Mouse (Mus musculus): ENCODE results near the gene Ddi1.
"Not testable (repeated sequence)": the region's sequence is repeated elsewhere in the genome, so short reads cannot be mapped to it uniquely, and the experiment has no call there.

Ddi1 gene

DNA sequence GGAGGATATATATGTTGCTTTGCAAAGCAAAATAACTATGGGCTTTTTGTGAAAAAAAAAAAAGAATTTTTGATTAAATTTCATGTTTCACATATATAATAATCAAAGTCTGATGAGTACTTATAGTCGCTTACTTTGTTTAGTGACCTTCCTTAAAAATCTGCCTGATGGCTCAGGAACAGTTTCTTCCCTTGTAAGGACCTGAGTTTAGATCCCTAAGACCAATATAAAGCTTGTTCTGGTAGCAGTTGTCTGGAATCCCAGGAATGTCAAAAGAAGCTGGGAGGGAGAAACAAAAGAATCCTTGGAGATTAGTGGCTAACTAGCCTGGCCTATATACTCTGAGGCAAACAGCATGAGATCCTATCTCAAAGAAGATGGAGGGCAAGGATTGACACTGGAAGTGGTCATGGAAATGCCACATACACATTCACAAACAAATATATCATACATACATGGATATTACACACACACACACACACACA is at the start of gene Ddi1:
Gene Ddi1, minus strand, starts transcription at position 51 of the 485 bp plus-strand sequence.
- no peak for DNase-seq (ENCODE audit: low read depth, low spot score)

DNA sequence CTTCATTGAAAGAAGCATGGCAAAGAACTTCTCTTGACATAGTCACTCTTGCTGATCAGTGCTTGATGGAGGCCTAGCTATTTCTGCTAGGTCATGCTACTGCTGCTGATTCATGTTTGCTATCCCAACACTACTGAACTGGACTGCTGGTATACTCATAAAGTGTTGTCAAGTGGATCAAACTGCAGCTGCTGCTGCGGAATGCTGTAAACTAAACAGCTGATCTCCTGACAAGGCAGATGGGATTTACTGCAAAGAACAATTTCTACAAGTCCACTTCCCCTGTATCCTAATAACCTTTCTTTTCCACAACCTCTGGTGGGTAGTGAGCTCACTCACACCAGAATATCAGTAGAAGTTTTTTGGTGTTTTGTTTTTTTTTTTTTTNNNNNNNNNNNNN is 47.5 kb upstream of the Ddi1 start:
- no peak for DNase-seq (ENCODE audit: low read depth, low spot score)

DNA sequence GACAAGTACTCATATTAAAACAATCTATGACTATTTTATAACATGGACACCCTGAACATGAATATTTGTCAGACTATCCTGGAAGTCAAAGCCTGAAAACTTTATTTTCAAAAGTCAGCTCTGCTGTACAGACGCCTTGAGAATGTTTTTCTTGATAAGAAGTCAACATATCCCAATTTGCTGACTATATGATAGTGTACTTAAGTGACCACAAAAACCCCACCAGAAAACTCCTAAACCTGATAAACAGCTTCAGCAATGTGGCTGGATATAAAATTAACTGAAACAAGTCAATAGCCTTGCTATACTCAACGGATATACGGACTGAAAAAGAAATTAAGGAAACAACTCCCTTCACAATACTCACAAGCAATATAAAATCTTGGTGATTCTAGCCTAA is 36.2 kb upstream of the Ddi1 start:
- DNase-seq (ENCODE audit: low read depth, low spot score), result no peak

DNA sequence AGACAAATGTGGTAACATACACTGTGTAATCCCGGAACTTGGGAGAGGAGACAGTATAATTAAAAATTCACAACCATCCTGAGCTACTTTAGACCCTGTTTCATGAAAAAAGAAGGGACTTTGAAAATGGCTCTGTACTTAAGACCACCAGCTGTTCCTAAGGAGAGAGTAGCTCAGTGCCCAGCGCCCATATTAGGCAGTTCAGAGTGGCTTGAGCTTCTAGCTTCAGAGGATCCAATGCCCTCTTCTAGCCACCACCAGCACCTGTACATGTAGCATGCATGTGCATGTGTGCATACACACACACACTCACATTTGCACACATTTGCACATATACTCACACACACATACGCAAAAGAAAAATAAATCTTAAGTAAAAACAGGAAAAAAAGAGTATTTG is 34.9 kb upstream of the Ddi1 start:
- no peak for DNase-seq (ENCODE audit: low read depth, low spot score)

DNA sequence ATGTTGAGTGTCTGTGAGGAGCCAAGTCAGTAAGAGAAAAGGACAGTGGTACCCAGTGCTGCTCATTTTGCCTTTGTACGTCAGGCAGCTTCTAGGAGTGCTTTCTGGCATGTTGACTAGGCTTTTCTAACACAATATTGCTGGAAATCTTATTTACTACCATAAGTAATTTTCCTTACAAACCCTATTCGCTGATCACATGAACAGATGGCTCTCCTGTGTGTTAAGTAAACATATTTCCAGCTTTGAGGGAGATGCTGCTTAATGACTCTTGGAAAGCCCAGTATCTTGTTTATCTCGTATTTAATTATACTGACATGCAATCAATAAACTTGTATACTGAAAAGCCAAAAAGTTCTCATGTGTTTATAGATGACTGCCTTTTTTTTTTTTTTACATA is 32.4 kb upstream of the Ddi1 start:
- DNase-seq (ENCODE audit: low read depth, low spot score), result no peak

DNA sequence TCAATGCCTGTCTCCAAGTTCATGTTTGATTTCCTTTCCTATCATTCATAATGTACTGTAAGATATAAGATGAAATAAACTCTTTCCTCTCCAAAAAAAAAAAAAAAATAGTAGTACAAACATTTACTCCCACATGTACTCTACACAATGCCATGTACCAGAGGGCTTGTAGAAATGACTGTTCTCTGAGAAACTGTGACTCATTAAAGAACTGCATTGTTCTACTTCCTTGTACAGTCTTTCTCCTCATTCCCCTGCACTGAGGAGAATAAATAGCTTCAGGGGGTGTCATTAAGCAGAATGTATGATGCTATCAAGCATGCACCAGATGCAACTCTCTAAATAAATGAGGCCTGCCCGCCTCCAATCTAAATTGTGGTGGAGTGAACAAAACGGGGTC is 28.9 kb upstream of the Ddi1 start:
- no peak for DNase-seq (ENCODE audit: low read depth, low spot score)

DNA sequence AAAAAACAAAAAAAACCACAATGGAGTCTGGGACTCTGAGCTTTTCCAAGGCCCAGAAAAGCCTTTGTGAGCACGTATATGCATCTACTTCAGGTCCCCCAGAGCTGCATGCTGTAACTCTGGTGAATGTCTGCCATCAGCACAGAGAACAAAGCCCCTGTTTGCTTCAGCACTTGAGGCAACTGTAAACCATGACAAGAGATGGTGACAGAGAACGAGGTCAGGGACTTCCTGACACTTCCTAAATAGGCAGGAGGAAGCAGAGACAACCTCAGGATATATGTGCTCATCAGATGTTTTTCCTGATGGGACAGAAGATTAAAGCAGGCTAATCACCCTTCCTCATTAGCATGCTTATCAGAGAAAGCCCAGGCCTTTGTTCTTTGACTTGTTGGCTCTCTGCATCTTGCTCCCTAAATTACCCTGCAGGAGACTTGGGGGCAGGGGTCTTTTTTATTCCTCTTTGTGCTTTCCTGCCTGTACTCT is 19.6 kb upstream of the Ddi1 start:
- no peak for DNase-seq (ENCODE audit: low read depth, low spot score)

DNA sequence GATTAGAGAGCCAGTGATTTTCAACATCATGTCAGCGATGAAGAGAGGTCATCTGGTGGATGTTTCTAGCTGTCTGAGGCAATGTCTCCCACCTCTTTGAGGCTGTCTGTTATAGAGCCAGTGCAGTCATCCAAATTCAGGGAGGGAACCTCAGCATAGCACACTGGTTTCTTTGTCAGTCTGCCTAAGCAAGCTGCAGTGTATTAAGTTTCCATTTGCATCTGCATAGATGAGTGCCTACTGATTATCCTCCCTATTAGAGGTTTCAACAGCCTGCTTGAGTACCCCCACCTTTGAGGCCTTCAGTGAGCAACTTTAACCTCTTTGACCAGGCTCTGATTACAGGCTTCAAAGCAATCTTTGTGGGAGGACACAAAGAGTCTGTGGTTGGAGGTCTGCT is 17.1 kb upstream of the Ddi1 start:
- DNase-seq (ENCODE audit: low read depth, low spot score), result no peak

DNA sequence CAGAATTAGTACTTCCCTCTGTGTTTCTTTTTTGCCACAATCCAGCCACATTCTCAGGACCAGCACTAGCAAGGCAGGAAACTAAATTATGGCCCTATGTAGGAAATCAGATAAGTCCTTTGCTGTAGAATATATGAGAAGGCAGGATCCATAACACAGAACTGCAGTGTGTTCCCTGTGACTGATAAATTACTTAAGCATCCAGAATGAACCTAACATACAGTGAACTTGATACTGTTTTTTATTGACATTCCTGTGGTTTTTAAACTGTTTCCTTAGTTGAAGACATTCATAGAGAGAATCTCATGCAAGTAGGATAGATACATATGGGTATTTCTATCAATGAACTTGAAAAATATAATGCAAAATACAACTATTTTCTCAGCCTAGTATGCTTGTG is 7.9 kb upstream of the Ddi1 start:
- no peak for DNase-seq (ENCODE audit: low read depth, low spot score)

DNA sequence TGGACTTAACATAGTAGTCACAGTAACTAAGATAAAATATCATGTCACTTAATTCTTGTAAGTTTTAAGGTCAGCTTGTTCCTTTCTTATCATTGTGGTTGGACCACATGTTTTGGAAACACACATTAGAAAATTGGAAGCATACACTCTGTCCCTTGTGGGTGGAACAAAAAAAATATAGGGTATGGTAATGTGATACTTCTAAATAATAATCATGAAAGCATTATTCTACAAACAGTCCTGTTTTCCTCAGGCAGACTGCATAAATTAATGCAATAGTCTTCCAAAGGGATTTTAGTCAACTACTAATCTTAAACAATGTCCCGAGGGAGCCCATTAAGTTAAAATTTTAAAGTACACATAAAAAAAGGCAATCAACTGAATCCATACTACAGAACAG is 6.7 kb upstream of the Ddi1 start:
- DNase-seq (ENCODE audit: low read depth, low spot score), result no peak

DNA sequence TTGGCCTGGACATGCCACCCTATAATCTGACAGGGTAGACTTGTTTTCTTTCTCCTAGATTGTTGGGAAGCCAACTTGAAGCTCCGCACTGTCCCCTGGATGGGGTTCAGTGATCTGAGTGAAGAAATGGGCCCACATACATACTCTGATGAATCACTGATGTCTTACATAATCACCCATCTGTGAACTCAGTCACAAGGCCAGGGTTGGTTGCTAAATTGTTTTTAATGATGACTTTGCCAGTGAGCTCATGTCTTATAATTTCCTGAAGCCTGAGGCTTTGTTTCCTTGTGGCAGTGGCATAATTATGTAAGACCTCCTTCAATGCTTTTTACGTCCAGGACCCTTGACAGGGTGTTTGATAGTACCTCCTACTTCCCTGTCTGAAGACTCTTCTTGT is 4.8 kb downstream of the Ddi1 start:
- no peak for DNase-seq (ENCODE audit: low read depth, low spot score)

DNA sequence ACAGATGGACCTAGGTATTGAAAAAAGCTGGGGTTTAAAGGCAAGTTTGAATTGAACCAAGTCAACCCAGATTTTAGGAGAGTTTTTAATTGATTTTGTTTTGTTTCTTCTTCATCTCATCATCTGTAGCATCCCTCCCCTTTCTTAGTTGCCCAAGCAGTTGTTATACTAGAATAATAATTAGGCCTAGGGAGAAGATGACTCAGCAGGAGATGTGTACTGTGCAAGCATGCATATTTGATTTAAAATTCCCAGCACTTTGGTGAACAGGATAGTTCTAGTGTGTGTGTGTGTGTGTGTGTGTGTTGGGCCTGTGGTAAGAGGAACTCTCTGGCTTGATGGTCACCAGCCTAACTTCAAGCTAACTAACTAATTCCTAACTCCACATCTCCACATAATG is 12.6 kb downstream of the Ddi1 start:
- DNase-seq (ENCODE audit: low read depth, low spot score), result no peak

DNA sequence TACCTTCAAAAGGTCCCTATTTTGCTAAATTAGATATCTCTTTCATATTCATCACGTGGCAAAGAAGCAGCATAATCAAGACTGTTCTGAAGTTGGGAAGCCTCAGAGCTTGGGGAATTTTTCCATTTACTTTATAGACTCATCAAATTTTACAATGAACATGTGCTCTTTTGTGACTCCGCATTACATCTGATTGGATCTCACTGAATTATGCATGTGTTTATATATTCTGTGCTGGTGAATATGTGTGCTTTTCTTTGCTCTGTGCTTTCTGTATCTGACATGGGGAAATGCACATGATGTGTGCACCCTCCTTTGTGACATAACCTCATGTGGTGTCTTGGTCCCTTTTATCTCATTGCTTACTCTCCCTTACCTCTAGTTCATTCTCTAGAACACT is 17.7 kb downstream of the Ddi1 start:
- no peak for DNase-seq (ENCODE audit: low read depth, low spot score)

DNA sequence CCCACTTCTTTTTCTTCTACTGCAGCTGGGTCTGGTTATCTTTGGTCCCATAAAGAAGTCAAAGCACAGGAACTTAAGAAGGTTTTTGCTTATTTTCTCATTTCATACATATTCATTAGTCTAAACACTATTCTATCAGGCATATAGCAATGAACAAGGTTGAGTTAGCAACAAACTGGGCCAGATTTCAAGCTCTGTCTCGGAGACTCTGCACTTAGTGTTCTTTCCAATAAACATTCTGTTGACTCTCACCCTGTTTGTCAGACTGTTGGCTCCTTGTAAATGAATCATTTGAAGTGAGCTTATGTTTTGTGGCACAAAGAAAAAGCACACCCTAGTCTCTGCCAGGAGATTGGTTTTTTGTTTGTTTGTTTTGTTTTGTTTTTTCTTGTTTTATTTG is 19.3 kb downstream of the Ddi1 start:
- no peak for DNase-seq (ENCODE audit: low read depth, low spot score)

DNA sequence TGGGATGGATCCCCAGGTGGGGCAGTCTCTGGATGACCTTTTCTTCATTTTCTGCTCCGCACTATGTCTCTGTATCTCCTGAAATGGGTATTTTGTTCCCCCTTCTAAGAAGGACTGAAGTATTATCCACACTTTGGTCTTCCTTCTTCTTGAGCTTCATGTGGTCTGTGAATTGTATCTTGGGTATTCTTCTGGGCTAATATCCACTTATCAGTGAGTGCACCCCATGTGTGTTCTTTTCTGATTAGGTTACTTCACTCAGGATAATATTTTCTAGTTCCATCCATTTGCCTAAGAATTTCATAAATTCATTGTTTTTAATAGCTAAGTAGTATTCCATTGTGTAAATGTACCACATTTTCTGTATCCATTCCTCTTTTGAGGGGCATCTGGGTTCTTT is 33.7 kb downstream of the Ddi1 start:
- not testable (repeated sequence) for DNase-seq (ENCODE audit: low read depth, low spot score)

DNA sequence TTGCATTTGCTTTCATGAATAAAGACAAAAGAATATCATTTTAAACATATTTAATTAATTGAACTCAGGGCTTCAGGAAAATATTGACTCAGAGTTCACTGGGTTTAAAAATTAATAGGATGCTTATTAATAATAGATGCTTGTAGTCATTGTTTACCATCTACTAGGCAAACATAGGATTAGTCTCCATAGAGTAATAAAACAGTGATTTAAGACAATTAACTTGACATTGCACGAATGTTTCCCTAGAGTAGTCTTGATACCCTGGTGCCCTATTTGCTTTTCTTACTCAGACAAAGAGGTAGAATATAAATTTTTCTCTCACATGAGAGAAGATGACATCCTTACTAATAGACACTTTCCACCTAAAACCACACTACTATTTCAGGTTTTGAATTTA is 52.1 kb downstream of the Ddi1 start:
- no peak for DNase-seq (ENCODE audit: low read depth, low spot score)

DNA sequence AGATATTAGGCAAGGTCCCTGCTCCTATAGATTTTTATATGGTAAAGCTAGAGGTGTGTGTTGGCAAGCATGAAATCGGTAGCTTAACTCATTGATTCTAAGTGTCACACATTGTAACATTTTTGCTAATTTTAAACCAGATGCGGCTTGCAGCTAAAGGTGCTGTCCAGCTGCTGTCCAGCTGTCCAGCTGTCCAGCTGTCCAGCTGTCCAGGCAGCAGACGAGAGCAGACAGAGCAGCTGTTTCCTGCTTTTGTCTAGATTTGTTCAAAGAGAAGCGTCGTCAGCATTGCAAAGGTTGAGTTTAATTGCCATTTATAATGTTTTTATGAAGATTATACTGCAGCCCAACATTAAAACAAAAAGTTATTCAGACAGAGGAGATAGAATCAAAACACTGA is 56.8 kb downstream of the Ddi1 start:
- DNase-seq (ENCODE audit: low read depth, low spot score), result no peak

Data from CD4-positive helper T cell, adult 2 months (primary cell).